ENCODE assay signal across 12 mouse cellular contexts in genomic region chr11:78247727-78248140, GRCm38 (mm10). TPM values are rescaled to one million over a fixed set of nuclear protein-coding genes. Genes with fewer than 3 reads are reported as not detected.
DNase-seq lines count a peak whose midpoint lies in the region; ATAC-seq and TF ChIP-seq lines count a peak whose summit lies in the region.
"Had no signal": no experiment of that assay in that cellular context is flagged by ENCODE, and none has a peak within 500 bp of the region (broad histone marks: within the 10 kb centered on the region; RNA-seq: fewer than 3 reads in every experiment).

No protein-coding gene starts in this region.

- no peaks in the 10 kb centered on the region for H3K27me3 ChIP-seq in intestine, embryonic 15.5 days (replicated peaks)
- no peaks in the 10 kb centered on the region for H3K27me3 ChIP-seq in intestine, postnatal 0 days (replicated peaks; ENCODE audit: control insufficient read depth, insufficient read depth, low read length)
- H3K27me3 ChIP-seq in E14TG2a.4 (ENCODE audit: insufficient read depth, low read length): no peaks in the 10 kb centered on the region

- no peaks in the 10 kb centered on the region for H3K9me3 ChIP-seq in intestine, embryonic 15.5 days
- no peaks in the 10 kb centered on the region for H3K9me3 ChIP-seq in intestine, postnatal 0 days (ENCODE audit: control insufficient read depth)
- no peaks in the 10 kb centered on the region for H3K9me3 ChIP-seq in E14TG2a.4 (ENCODE audit: low read length)

- intact Hi-C loops in left cerebral cortex, postnatal 4 days (cut with DNase I): no loop called here

- peaks cover 5% of the 10 kb centered on the region; the same call in 1 of the 2 replicates for H3K36me3 ChIP-seq in intestine, embryonic 15.5 days
- H3K36me3 ChIP-seq in intestine, postnatal 0 days (ENCODE audit: control insufficient read depth, insufficient read depth): peaks cover 21% of the 10 kb centered on the region; the same call in 1 of the 2 replicates
- H3K36me3 ChIP-seq in E14TG2a.4 (ENCODE audit: insufficient read depth, low read length): peaks cover 39% of the 10 kb centered on the region

- ATAC-seq in intestine, embryonic 15.5 days: no peak
- ATAC-seq in intestine, postnatal 0 days: no peak

- H3K4me2 ChIP-seq in intestine, embryonic 15.5 days (replicated peaks): 0 out of 2 replicates have a peak overlapping the region, but pooled peaks have one; percentile 7
- no peak overlapping the region for H3K4me2 ChIP-seq in intestine, postnatal 0 days (replicated peaks; ENCODE audit: low read depth)

- TF ChIP-seq CTCF in intestine, postnatal 0 days (IDR thresholded peaks at IDR 0.05; ENCODE audit: low read depth): no peak
- no peak for TF ChIP-seq CTCF in E14TG2a.4 (conservative IDR thresholded peaks at IDR 0.05; ENCODE audit: low read length)

- WGBS in intestine, embryonic 15.5 days: 68% methylated on average over 4 of the region's 4 CpGs
- WGBS in intestine, postnatal 0 days: 64% methylated on average over 4 of the region's 4 CpGs

- peak; percentile 18 for DNase-seq in embryo, embryonic 11 days
- peak; percentile 13 for DNase-seq in mesoderm, embryonic 11.5 days (ENCODE audit: low read depth, low spot score)
- DNase-seq in layer of hippocampus, postnatal 25 days (ENCODE audit: extremely low spot score in 1 of 2, low spot score in 1 of 2): no peak
- no peak for DNase-seq in left cerebral cortex, postnatal 4 days
- no peak for DNase-seq in thymus, postnatal 4 days
- DNase-seq: cerebellum, postnatal 14 days; gastrocnemius, postnatal 10 days; kidney, adult 2 months; right cerebral cortex, postnatal 4 days had no signal

- no peak overlapping the region for H3K4me3 ChIP-seq in intestine, embryonic 15.5 days (replicated peaks)
- no peak overlapping the region for H3K4me3 ChIP-seq in intestine, postnatal 0 days (ENCODE audit: low read depth, low read length)
- H3K4me3 ChIP-seq in E14TG2a.4 (replicated peaks; ENCODE audit: low read length): peak overlapping the region; percentile 99

- H3K27ac ChIP-seq in intestine, embryonic 15.5 days: no peak overlapping the region
- no peak overlapping the region for H3K27ac ChIP-seq in intestine, postnatal 0 days (ENCODE audit: low read depth, low read length)

- no peak overlapping the region for H3K9ac ChIP-seq in intestine, embryonic 15.5 days
- H3K9ac ChIP-seq in intestine, postnatal 0 days (ENCODE audit: low read depth, low read length): no peak overlapping the region

- H3K4me1 ChIP-seq in intestine, embryonic 15.5 days (replicated peaks): peaks cover 19% of the 10 kb centered on the region
- H3K4me1 ChIP-seq in intestine, postnatal 0 days (replicated peaks; ENCODE audit: control insufficient read depth, insufficient read depth, low read length): peaks cover 5% of the 10 kb centered on the region
- peaks cover 63% of the 10 kb centered on the region for H3K4me1 ChIP-seq in E14TG2a.4 (replicated peaks; ENCODE audit: low read depth, low read length)

RNA-seq across cellular contexts. Expression of gene Supt6, which starts 1.9 kb away (rescaled TPM):
- polyA plus RNA-seq in intestine, embryonic 15.5 days (2015; fragmentation: Nextera tagmentation; extraction: Ambion mirVana): 21.0 and 22.7 TPM in 2 replicates
- polyA plus RNA-seq in intestine, postnatal 0 days (2015; fragmentation: Nextera tagmentation; extraction: Ambion mirVana): 8.8 and 9.5 TPM in 2 replicates
- total RNA-seq in layer of hippocampus, postnatal 25 days (2021): 100 to 1,000 TPM; 110 to 123 TPM
- total RNA-seq in left cerebral cortex, postnatal 4 days (2021): 10 to 100 TPM; 72.5 to 75.1 TPM

RNA-seq across cellular contexts. Expression of gene Sdf2, which starts 2.2 kb away (rescaled TPM):
- polyA plus RNA-seq in intestine, embryonic 15.5 days (2015; fragmentation: Nextera tagmentation; extraction: Ambion mirVana): 70.2 and 79.0 TPM in 2 replicates
- 61.8 and 66.6 TPM in 2 replicates for polyA plus RNA-seq in intestine, postnatal 0 days (2015; fragmentation: Nextera tagmentation; extraction: Ambion mirVana)
- total RNA-seq in layer of hippocampus, postnatal 25 days (2021): 10 to 100 TPM; 61.1 to 69.4 TPM
- 10 to 100 TPM; 50.2 to 58.7 TPM for total RNA-seq in left cerebral cortex, postnatal 4 days (2021)

RNA-seq across cellular contexts. Expression of gene 2610507B11Rik, which starts 13.8 kb away (rescaled TPM):
- polyA plus RNA-seq in intestine, embryonic 15.5 days (2015; fragmentation: Nextera tagmentation; extraction: Ambion mirVana): 68.6 and 71.1 TPM in 2 replicates
- 49.9 and 54.9 TPM in 2 replicates for polyA plus RNA-seq in intestine, postnatal 0 days (2015; fragmentation: Nextera tagmentation; extraction: Ambion mirVana)
- total RNA-seq in layer of hippocampus, postnatal 25 days (2021): 100 to 1,000 TPM; 193 to 209 TPM
- total RNA-seq in left cerebral cortex, postnatal 4 days (2021): 100 to 1,000 TPM; 111 to 113 TPM

RNA-seq across cellular contexts. Expression of gene BC030499, which starts 42.9 kb away (rescaled TPM):
- polyA plus RNA-seq in intestine, embryonic 15.5 days (2015; fragmentation: Nextera tagmentation; extraction: Ambion mirVana): 0.16 and 0.33 TPM in 2 replicates
- 0.07 TPM in 1 of 2 replicates, not detected in the other for polyA plus RNA-seq in intestine, postnatal 0 days (2015; fragmentation: Nextera tagmentation; extraction: Ambion mirVana)
- 1 to 10 TPM; 4.0 to 5.6 TPM for total RNA-seq in layer of hippocampus, postnatal 25 days (2021)
- 1 to 10 TPM in 1 of 2 experiments, under 1 TPM in 1; 0.72 to 1.1 TPM for total RNA-seq in left cerebral cortex, postnatal 4 days (2021)

RNA-seq across cellular contexts. Expression of gene Spag5, which starts 53.6 kb away (rescaled TPM):
- 26.8 and 28.3 TPM in 2 replicates for polyA plus RNA-seq in intestine, embryonic 15.5 days (2015; fragmentation: Nextera tagmentation; extraction: Ambion mirVana)
- polyA plus RNA-seq in intestine, postnatal 0 days (2015; fragmentation: Nextera tagmentation; extraction: Ambion mirVana): 4.5 and 4.6 TPM in 2 replicates
- total RNA-seq in layer of hippocampus, postnatal 25 days (2021): 1 to 10 TPM; 4.2 to 4.6 TPM
- total RNA-seq in left cerebral cortex, postnatal 4 days (2021): 1 to 10 TPM; 5.2 to 6.2 TPM

Comparison
In these comparisons a context has a peak if more than half of its experiments do, and no peak if none do; other contexts are left out.
1. DNase-seq: peak in embryo, embryonic 11 days (single experiment) and mesoderm, embryonic 11.5 days (single experiment); none in layer of hippocampus, postnatal 25 days (0 of 2), left cerebral cortex, postnatal 4 days (single experiment) and thymus, postnatal 4 days (single experiment).